Mouse (Mus musculus): Measurements from ENCODE around the gene Hist2h3c2.

DNA sequence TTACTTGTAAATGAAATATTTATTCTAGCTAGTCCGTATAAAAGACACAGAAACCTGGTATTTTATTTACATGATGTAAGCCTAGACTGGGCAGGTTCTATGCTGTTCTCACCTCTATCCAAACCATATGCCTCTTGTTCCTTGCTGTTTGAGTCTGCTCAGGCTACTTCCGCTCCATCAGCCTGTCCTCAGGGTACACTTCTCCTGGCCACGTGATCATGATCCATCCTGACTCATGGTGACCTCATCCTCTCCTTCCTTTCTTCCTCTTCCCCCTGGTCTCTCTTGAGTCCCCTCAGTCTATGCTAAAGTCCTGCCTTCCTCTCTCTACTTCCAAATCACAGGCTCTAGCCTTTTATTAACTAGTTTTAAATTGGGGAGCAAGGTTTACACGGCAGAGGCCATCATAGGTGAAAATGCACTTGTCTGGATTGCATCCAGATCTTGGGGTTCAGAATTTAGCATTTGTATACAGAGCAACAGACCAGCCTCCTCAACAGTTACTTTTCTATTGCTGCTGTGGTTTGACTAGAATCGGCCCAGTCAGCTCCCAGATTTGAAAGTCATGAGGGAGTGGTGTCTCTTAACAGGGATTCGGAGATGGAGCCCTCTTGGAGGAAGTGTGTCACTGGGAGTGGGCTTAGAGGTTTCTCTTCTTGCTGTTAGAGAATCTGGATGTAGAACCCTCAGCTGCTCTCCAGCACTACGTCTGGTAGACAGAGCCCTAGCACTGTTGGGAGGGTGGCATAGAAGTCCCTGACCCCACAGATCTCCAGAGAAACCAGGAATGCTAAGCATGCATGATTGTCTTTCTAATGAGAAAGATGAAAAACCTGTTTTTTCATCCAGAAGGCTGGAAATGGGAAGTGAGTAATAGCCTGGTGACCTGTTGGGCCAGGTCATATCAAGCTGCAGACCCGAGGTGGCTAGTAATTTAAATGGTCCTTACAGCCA, 12.0 kb downstream of the Hist2h3c2 start:
- TF ChIP-seq CTCF (IDR thresholded peaks at IDR 0.05; ENCODE audit: low read depth) = no peak
- TF ChIP-seq EP300 (optimal IDR thresholded peaks at IDR 0.05) = no peak

Measured in stomach, postnatal 0 days (tissue).